Mouse (Mus musculus): ENCODE measurements around the gene D5Ertd579e.

DNA sequence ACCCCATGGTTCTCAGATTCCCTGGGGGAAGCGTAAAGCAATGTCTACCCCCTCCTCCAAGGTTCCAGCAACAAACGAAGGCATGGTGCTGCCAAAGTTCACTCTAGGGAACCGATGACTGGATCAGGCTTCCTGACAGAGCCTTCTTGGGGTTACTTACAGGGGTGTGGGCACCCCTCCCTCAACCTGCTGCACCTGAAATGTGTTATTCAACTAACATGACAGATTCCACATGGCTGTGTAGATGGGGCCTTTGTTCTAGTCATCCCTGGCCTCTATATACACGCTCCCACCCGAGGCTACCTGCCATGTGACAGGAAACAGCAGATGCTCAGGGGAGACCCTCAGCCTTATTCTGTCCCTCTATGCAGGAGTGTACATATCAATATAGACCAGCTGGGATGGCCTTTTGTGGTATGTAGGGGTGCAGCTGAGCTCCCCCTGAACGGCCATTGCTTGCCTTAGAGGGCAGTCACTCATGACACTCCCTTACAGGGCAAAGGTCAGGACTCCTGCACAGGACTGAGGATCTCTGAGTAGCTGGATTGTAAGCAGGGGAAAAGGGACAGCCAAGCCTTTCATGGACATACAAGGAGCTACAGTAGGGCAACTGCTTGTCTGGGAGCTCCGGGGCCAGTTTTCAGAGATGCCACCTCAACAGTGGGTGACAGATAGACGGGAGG lies 32.7 kb upstream of the D5Ertd579e start:
- TF ChIP-seq GATA1 (IDR thresholded peaks at IDR 0.05; ENCODE audit: low read length) (no peak), TAL1 (IDR thresholded peaks at IDR 0.05; ENCODE audit: low read length) (no peak)
